Mouse (Mus musculus) retina, adult 2 months (tissue): ENCODE data around the gene Ddx55.

Source experiments
- DNase-seq: peaks from one replicate; pipeline ENCODE4 v3.0.0-alpha.2; 2012; ENCODE audit warnings: low read depth, low spot score

Ddx55 gene

GRCm38 (mm10) chr5:124552558-124553307 lies at the start of gene Ddx55:
TSS of gene Ddx55 (plus strand) at chr5:124552864.
- DNase-seq: peak; percentile 76

- no peak for DNase-seq
These were observed 48.9 kb upstream of the Ddx55 start for GRCm38 (mm10) chr5:124503742-124504141.

GRCm38 (mm10) chr5:124505235-124505634 lies 47.4 kb upstream of the Ddx55 start:
- DNase-seq: no peak

- DNase-seq: no peak
These were observed 45.8 kb upstream of the Ddx55 start for GRCm38 (mm10) chr5:124506731-124507359.

- no peak for DNase-seq
These were observed 43.5 kb upstream of the Ddx55 start for GRCm38 (mm10) chr5:124509200-124509599.

GRCm38 (mm10) chr5:124509742-124510237 lies 42.9 kb upstream of the Ddx55 start:
- no peak for DNase-seq

GRCm38 (mm10) chr5:124510536-124511050 lies 42.1 kb upstream of the Ddx55 start:
- no peak for DNase-seq

GRCm38 (mm10) chr5:124515789-124516188 lies 36.9 kb upstream of the Ddx55 start:
- no peak for DNase-seq

- no peak for DNase-seq
These were observed 34.0 kb upstream of the Ddx55 start for GRCm38 (mm10) chr5:124518648-124519047.

- no peak for DNase-seq
These were observed 31.1 kb upstream of the Ddx55 start for GRCm38 (mm10) chr5:124521588-124521987.

- no peak for DNase-seq
These were observed 29.6 kb upstream of the Ddx55 start for GRCm38 (mm10) chr5:124523032-124523431.

- DNase-seq: no peak
These were observed 27.7 kb upstream of the Ddx55 start for GRCm38 (mm10) chr5:124524943-124525342.

GRCm38 (mm10) chr5:124528351-124528750 lies 24.3 kb upstream of the Ddx55 start:
- DNase-seq: no peak

- no peak for DNase-seq
These were observed 23.9 kb upstream of the Ddx55 start for GRCm38 (mm10) chr5:124528791-124529190.

GRCm38 (mm10) chr5:124529191-124529651 lies 23.4 kb upstream of the Ddx55 start:
- DNase-seq: no peak

GRCm38 (mm10) chr5:124529697-124530096 lies 23.0 kb upstream of the Ddx55 start:
- no peak for DNase-seq

- DNase-seq: no peak
These were observed 21.7 kb upstream of the Ddx55 start, which contains the start of gene Rilpl1 for GRCm38 (mm10) chr5:124530655-124531582. TSS of gene Rilpl1 (minus strand) at chr5:124531391.

GRCm38 (mm10) chr5:124531583-124531930 lies 21.1 kb upstream of the Ddx55 start:
- no peak for DNase-seq

GRCm38 (mm10) chr5:124532451-124532850 lies 20.2 kb upstream of the Ddx55 start:
- no peak for DNase-seq

- no peak for DNase-seq
These were observed 17.6 kb upstream of the Ddx55 start for GRCm38 (mm10) chr5:124535016-124535415.

GRCm38 (mm10) chr5:124536776-124537175 lies 15.9 kb upstream of the Ddx55 start:
- DNase-seq: no peak
